Mouse (Mus musculus): ENCODE measurements around the gene Cbfa2t2. TPM values are rescaled to one million over a fixed set of nuclear protein-coding genes. Genes with fewer than 3 reads are reported as not detected.

The Cbfa2t2 gene
- polyA plus RNA-seq, 1 experiment = 12.6 TPM

DNA sequence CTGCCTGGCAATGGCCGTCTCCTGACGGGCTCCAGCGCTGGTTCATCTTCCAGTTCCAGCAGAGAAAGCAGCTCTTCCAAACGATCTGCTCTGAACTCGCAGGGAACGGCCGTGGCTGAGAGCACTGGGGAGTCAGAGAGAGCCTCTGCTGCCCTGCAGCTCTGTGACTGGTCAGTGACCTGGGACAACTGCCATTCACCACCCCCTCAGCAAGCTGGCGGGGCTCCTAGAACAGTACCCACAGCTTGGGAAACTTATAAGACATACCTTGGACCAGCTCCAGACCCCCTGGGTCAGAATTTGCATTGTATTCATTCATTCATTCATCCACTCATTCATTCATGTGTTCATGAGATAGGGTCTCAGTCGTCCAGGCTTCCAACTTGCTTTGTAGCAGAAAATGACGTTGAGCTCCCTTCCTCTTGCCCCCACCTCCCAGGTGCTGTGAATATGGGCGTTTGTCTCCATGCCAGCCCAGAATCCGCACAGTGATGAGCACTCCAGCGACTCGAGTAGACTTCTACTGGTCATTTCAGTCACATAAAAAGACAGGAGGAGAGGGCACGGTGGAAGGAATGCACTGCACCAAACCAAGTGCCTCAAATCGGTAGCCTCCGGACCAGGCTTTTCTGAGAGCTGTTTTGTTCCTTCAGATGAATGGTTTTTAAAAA lies 148.8 kb downstream of the Cbfa2t2 start:
- no peak for TF ChIP-seq POLR2A (IDR thresholded peaks at IDR 0.05; ENCODE audit: control insufficient read depth, low read depth, low read length)
- no peak for TF ChIP-seq CTCF (IDR thresholded peaks at IDR 0.05; ENCODE audit: control insufficient read depth, insufficient read depth, insufficient replicate concordance, low read depth, low read length)
- no peak overlapping the region for H3K27ac ChIP-seq (ENCODE audit: control insufficient read depth, insufficient read depth, low read depth, low read length)
- no peaks in the 10 kb centered on the region for H3K4me1 ChIP-seq (ENCODE audit: control insufficient read depth, insufficient read depth, low read length)
- H3K4me3 ChIP-seq (ENCODE audit: control insufficient read depth, low read depth, low read length) = no peak overlapping the region
- no peaks in the 10 kb centered on the region for H3K27me3 ChIP-seq (ENCODE audit: control insufficient read depth, insufficient read depth, low read length)
- no peaks in the 10 kb centered on the region for H3K36me3 ChIP-seq (ENCODE audit: control insufficient read depth, insufficient read depth, low read length)

DNA sequence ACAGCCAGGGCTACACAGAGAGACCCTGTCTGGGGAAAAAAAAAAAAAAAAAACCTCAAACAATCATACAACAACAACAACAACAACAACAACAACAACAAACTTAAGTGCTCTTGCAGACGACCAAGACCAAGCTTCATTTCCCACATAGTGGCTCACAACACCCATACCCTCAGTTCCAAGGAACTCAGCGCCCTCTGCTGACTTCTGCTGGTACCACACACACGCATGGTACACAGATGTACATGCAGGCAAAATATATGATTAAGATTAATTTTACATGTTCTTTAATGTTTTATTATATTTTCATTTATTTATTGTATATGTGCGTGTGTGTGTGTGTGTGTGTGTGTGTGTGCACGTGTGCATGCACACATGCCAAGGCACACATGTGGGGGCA lies 150.1 kb downstream of the Cbfa2t2 start:
- no peak overlapping the region for H3K27ac ChIP-seq (ENCODE audit: control insufficient read depth, insufficient read depth, low read depth, low read length)
- no peaks in the 10 kb centered on the region for H3K27me3 ChIP-seq (ENCODE audit: control insufficient read depth, insufficient read depth, low read length)
- no peaks in the 10 kb centered on the region for H3K36me3 ChIP-seq (ENCODE audit: control insufficient read depth, insufficient read depth, low read length)
- TF ChIP-seq CTCF (IDR thresholded peaks at IDR 0.05; ENCODE audit: control insufficient read depth, insufficient read depth, insufficient replicate concordance, low read depth, low read length) = peak; percentile 54; the same call in 1 of the 2 replicates
- no peak for TF ChIP-seq POLR2A (IDR thresholded peaks at IDR 0.05; ENCODE audit: control insufficient read depth, low read depth, low read length)
- no peak overlapping the region for H3K4me3 ChIP-seq (ENCODE audit: control insufficient read depth, low read depth, low read length)
- H3K4me1 ChIP-seq (ENCODE audit: control insufficient read depth, insufficient read depth, low read length) = no peaks in the 10 kb centered on the region

Other genes with a start within 250 kb of the Cbfa2t2 start
- 0.37 and 0.42 TPM in 2 replicates for gene Bpifb1, start 245.7 kb upstream of the Cbfa2t2 start, polyA plus RNA-seq (2012; rRNA removed)
- 12.7 and 14.1 TPM in 2 replicates for gene Bpifb5, start 212.7 kb upstream of the Cbfa2t2 start, polyA plus RNA-seq (2012; rRNA removed)
- gene Bpifb9a, start 178.6 kb upstream of the Cbfa2t2 start, polyA plus RNA-seq (2012; rRNA removed) = not detected in 2 replicates
- gene Bpifb9b, start 129.3 kb upstream of the Cbfa2t2 start, polyA plus RNA-seq (2012; rRNA removed) = not detected in 2 replicates
- gene Cdk5rap1, start 63.5 kb upstream of the Cbfa2t2 start, polyA plus RNA-seq (2012; rRNA removed) = 3.1 and 5.0 TPM in 2 replicates
- gene Snta1, start 28.4 kb upstream of the Cbfa2t2 start, polyA plus RNA-seq (2012; rRNA removed) = 5.7 and 7.2 TPM in 2 replicates
- gene 1700003F12Rik, start 110.6 kb downstream of the Cbfa2t2 start, polyA plus RNA-seq (2012; rRNA removed) = 828 and 1,092 TPM in 2 replicates
- 39.7 and 44.2 TPM in 2 replicates for gene Actl10, start 115.3 kb downstream of the Cbfa2t2 start, polyA plus RNA-seq (2012; rRNA removed)
- gene Necab3, start 122.4 kb downstream of the Cbfa2t2 start, polyA plus RNA-seq (2012; rRNA removed) = 62.9 and 65.1 TPM in 2 replicates
- gene E2f1, start 133.4 kb downstream of the Cbfa2t2 start, polyA plus RNA-seq (2012; rRNA removed) = 4.5 and 5.9 TPM in 2 replicates
- 3.3 TPM in 2 replicates for gene Pxmp4, start 167.2 kb downstream of the Cbfa2t2 start, polyA plus RNA-seq (2012; rRNA removed)
- gene Zfp341, start 176.8 kb downstream of the Cbfa2t2 start, polyA plus RNA-seq (2012; rRNA removed) = 1.1 and 1.2 TPM in 2 replicates
- 83.8 and 97.1 TPM in 2 replicates for gene 4930519P11Rik, start 177.0 kb downstream of the Cbfa2t2 start, polyA plus RNA-seq (2012; rRNA removed)
- gene Chmp4b, start 215.2 kb downstream of the Cbfa2t2 start, polyA plus RNA-seq (2012; rRNA removed) = 133 and 135 TPM in 2 replicates

All from testis, adult 2 months (tissue).